Mouse (Mus musculus) liver, adult (tissue): ENCODE measurements at regions not wholly inside any gene's neighbourhood (a gene's known extent, or its start where the extent isn't known, plus 50 kb on each side); places are given as distances from the start of the nearest gene placed in this dataset.
A peak's percentile ranks its signal among the peaks of the same experiment; 100 is the strongest.

Experiments
- GATA4 ChIP-seq: IDR thresholded peaks from 2 replicates; pipeline ENCODE4 v1.6.1; 2014; ENCODE audit warnings: mild to moderate bottlenecking, low read length; ENCODE audit not compliant: insufficient replicate concordance

DNA sequence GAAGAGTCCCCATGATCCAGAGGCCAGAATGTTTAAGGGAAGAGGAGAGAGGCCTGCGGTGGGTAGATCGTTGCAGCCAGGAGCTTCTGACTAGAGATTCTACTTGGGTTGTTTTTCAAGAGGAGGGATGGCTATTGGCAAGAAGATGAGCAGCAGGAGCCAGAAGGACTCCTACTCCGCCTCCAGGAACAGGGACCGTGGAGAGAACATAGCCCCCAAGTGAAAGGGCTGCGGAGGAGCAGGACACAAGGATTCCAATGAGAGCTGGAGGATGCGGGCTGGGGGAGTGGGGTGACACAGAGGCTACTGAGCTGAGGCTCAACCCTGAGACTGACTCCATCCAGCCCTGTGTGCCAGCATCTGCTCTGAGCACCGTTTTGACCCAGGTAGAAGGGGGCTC lies 207.8 kb upstream of the Nectin1 start:
- no peak for TF ChIP-seq GATA4

DNA sequence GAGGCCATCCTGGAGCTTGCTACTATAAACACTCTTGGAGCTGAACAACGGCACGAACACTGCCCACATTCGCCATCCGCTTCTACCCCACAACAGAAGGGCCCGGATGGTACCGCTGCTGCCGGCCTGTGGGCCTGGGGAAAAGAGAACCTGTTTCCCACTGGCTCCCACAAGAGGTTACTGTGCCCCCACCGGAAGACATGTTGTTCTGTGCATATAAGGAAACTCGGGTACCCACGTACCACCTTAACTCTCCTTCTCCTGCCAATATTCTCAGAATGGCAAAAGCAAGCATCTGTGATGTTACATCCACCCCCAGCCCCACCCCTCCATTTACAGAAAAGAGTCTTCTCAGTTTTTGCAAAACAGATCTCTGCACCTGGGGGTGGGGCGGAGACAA lies 206.7 kb upstream of the Nectin1 start:
- no peak for TF ChIP-seq GATA4

DNA sequence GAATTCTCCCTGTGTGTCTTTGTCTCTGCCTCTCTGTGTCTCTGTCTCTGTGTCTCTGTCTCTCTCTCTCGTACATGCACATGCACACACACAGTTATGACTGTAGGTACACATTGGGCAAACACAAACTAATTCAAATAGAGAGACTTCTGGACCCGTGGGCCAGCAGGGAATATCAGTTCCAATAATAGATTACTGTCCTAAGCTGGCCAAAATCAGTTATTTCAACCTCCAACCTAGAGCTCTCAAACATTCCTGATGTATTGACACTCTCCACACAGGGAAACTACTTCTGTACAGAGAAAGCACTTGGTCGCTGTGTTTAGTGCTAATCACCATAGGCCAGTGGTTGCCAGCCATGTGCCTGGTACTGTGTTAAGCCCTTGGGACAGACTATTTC lies 203.7 kb upstream of the Nectin1 start:
- no peak for TF ChIP-seq GATA4

DNA sequence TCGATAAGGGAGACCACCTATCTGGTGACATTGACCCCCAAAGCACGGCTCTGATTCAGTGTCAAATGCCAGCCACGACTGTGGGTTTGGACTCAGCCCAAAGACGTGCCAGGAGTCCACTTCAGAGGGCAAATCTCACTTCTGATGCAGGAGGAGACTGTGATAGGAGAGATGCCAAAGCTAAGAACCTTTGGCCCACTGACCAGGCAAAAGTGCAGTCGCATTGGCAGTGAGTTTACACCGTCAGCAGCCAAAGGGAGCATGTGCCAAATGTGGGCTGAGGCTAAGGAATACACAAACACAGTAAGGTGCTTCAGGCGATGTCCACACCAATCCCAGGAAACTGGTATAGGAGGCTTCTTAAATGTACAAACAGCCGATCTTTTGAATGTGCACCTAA lies 202.6 kb upstream of the Nectin1 start:
- peak; percentile 75; the same call in 1 of the 2 replicates for TF ChIP-seq GATA4

DNA sequence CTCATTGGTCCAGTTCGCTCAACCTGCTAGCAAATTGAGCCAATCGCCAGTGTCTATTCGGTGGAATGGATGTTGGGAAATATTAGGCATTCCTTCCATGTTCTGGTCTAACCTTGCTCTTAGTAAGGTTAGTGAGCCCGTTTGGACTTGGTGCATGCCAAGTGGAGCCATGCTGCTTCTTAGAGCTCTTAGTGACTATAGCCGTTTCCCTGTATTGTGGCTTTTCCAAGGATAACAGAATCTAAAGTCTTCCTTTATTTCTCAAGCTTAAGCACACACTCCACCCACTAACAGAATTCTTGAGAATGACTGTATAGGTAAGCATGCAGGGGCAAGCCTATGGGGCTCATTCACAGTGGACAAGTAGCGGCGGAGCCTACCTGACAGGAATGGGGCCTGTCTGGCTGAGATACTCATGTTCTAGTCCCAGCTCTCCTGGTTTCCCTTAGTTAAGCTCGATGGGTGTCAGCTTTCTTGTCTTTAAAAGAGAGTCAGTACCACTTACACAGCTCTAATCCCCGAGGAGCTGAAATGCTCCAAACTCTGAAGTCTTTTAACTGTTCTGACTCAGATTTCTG lies 201.6 kb upstream of the Nectin1 start:
- no peak for TF ChIP-seq GATA4

DNA sequence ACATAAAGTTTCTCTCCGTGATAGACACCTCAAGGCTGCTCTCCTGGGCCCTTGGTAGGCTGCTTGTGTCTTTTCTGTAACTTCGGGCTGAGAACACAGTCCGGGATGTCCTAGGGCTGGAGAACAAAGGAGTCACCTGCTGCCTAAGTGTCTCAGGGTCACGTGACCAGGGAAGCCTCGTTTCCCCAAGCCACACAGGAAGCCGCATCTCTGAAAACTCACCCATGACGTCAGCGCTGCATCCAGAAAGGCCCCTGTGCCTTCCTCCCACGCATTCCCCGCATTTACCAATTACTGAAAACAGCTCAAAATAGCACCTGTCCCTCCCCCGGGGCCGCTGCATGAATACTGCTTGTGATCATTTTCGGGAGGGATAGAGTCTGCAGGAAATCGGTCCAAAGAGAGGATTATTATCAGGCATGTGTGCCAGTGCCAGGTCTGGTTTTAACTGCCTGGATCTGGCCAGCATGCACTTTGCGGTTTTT lies 198.7 kb upstream of the Nectin1 start:
- no peak for TF ChIP-seq GATA4

DNA sequence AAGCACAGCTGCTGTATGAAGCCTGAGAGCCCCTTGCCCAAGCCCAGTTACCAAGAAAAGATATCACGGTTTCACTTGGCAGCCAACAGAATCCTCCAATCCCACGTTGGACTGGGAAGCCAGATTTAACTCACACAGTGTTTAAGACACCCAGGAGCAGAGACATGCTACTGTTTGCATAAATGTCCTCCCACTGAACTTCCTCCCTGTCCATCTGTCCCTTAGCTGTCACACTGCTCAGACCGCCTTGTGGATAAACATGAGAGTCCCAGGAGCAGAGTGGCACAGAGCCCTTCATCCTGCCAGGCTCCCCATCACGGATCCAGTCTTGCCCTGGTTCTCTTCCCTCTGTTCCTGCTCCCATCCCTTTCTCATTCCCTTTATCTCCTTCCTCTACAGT lies 194.9 kb upstream of the Nectin1 start:
- TF ChIP-seq GATA4: no peak

DNA sequence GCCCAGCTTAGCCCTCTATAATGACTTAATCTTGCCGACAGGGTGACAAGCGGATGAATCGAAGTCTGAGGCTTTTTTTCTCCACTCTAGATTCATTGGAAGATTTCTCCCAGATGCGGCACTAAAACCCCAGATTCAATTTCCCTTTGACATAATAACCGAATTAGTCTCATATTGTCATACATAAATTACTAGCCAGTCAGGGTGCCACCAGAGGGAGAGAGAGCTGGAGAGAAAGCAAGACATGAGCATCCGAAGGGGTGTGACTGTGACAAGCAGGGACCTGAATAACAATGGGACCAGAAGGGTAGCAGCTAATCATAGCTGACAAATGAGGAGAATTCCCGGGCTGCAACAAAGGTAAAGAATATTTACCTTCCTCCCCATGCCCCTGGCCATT lies 194.5 kb upstream of the Nectin1 start:
- TF ChIP-seq GATA4: no peak

DNA sequence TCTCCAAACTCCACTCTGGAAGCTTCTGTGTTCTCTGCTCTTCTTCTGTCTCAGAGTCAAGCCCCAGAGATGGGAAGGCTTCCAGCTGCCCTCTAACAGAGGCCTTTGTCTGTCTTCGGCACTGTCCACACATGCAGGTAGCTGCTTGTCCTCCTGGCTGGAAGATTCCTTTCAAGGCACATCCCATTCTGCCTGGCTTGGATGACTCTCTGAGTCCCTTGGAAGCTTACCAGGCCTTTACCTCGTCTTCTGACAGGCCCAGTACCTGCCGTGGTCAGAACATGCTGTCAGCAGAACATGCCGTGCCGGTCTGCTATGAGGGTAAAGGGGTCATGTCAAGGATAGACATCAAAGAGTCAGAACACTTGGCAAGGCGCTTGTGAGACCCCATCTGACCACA lies 181.8 kb upstream of the Nectin1 start:
- no peak for TF ChIP-seq GATA4

DNA sequence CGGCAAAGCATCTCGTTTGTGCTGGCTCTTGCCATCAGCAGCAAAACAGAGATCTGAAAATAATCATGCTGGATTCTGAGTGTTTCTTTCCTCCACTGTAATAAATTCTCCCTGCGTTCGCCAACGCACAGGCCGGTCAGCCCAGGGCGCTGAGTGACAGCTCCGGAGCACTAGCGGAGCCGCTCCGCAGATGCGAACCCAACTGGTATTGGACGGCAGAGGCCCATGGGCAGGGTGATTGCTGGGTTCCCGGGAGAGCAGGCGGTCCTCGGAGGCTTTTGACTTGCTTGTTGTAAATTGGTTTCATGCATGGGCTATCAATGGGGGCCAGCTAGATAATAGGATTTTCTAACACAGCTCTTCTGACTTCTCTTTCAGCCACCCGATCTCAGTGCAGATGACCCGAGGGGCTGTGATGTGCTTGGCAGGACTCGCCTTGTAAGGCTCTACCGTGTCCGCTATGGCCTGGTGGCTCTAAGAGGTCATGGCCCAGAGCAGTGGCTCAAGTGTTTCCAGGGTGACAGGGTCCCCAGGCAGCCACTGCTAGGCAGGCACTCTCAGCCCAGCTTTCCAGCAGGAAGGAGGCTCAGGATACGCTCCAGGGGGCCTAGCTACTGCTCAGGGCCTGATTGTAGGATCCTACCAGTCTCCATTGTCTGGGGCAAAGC lies 179.4 kb upstream of the Nectin1 start:
- TF ChIP-seq GATA4: no peak

DNA sequence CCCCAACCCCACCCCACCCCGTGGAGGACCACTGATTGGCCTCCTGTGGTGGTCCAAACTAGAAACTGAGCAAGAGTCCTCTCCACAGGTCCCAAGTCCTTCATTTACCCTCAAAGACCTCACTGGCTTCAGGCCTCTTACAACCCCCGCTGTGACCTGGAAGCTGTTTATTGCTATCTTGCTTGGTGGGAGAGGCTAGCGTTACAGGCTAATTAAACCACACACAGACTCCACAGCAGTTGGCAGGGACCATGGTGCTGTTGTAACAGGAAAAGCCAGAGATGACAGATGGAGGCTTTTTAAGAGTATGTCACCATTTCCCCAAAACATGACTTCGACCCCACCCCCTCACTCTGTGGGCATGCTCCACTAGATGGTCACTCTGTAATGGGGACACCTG lies 174.9 kb upstream of the Nectin1 start:
- peak; percentile 21; the same call in 1 of the 2 replicates for TF ChIP-seq GATA4

DNA sequence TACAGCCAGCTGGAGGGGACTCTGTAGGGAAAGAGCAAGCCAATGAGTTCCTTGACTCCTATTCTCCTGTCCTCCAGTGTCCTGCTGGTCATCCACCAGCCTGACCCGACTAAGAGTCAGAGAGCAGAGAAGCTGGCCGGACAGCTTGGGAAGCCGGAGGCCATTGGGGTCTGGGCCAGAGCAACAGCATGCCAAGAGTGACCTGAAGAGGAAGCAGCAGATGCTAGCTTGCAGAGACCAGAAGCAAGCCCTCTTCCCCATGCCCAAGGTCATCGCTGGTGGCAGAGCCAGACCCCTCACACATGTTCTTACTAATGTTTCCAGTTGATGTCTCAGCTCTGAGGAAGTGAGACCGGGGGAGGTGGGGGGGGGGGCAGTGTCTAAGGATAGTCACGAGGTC lies 172.7 kb upstream of the Nectin1 start:
- peak; percentile 33; the same call in 1 of the 2 replicates for TF ChIP-seq GATA4

DNA sequence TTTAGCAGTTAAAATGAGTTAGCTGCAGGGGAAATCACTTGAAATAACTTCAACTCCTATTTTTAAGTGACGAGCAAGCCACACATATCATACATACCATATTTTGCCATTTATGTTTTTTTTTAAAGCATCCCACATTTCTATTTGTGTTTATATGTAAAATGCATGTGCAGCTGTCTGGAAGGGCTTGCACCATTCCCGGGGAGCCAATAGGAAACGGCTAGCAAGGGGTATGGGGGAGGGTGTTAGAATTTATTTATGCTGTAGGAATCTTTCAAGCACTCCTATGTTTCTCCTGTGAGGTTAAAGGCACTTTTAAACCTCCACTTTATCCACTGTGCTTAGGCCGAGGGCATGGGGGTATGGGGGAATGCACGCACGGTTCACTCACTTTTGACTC lies 168.1 kb upstream of the Nectin1 start:
- no peak for TF ChIP-seq GATA4

DNA sequence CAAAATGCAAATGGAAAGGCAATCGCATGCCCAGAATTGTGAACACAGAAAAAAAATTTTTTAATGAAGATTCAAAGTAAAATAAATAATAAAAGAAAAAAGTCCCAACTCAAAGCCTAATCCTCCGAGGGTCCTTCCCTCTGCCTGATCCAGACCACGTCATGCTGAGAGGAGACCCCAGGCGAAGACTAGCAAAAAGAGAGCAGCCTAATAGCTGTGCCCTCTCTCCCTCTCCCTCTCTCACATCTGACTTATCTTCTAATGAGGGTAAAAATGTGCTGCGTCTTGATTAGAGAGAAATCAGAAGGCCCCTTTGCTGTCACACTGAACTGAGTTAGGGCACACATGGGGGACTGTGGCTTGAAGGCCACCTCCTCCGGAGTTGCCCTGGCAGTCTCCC lies 163.1 kb upstream of the Nectin1 start:
- no peak for TF ChIP-seq GATA4

DNA sequence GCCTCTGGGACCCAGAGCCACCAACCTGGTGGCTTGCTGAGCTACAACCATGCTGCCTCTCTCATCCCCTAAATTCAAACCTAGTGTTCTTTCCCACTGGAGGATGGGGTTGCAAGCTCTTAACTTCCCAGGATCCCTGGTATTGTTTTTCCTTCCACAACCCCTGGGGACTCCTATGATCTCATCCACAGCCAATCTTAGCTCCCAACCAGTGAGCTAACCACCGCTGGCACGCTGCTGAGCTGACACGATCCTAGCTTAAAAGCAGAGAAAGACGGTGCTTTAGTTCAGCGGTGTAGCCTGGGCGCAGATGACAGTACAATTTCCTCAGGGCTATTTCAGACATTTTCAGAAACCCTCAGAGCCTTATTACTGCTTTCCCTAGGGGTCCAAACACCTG lies 158.2 kb upstream of the Nectin1 start:
- no peak for TF ChIP-seq GATA4

DNA sequence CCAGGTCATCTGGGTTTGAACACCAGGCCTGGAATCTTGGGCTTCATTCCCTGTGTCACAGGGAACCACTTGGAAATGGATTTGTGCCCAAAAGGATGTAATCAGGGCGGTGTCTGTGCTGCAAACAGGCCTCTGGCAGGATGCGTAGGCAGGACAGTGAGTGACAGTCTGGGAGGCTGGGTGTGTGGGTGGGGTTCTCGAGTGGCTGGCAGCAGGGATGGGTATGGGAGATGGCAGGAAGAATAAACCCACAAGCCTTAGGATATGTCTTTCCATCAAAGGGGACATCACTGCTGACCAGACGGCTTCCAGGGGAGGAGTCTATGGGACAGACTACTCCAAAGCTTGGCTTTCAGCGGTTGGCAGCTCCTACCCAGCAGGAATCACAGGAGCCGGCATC lies 150.5 kb upstream of the Nectin1 start:
- TF ChIP-seq GATA4: no peak

DNA sequence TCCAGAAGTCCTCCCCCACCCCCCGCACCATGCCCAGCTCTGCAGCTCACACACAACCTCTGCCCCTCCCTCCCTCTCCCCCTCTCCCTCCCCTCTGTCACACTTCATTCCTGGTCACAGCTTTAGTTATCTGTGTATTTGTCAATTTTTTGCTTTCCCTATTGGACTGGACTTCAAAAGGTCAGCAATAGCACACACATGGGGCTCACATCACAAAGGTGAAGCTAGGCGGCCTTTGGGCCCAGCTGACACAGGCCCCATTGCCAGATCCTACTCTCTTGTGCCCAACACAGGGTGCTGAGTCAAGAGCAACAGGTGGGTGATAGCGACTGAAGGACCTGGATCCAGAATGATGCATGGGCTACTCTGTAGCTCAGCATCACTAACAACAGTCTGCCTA lies 149.0 kb upstream of the Nectin1 start:
- TF ChIP-seq GATA4: peak; percentile 30; the same call in 1 of the 2 replicates
